Mouse (Mus musculus): ENCODE data around the gene Wfikkn1. TPM values are rescaled to one million over a fixed set of nuclear protein-coding genes. Genes with fewer than 3 reads are reported as not detected.

Wfikkn1 gene
- total and polyA plus RNA-seq, 3 experiments, result 0.19 to 0.53 TPM; not detected in 1

- Histone ChIP-seq H3K79me2 (ENCODE audit: control insufficient read depth, insufficient read depth, low read length, poor library complexity) (peaks cover 29% of the 10 kb centered on the region), H3K9me3 (replicated peaks; ENCODE audit: insufficient read depth, low read length) (no peaks in the 10 kb centered on the region), H3K9ac (ENCODE audit: control insufficient read depth, low read depth, low read length, poor library complexity, severe bottlenecking) (no peak overlapping the region), H3K27ac (ENCODE audit: control insufficient read depth, low read depth, low read length) (no peak overlapping the region), H3K4me3 (ENCODE audit: control insufficient read depth in 1 of 2, insufficient read depth in 1 of 2, low read depth in 2 of 2, low read length in 2 of 2) (no peak overlapping the region), H3K27me3 (ENCODE audit: control insufficient read depth in 1 of 2, insufficient read depth in 2 of 2, low read length in 2 of 2) (no peaks in the 10 kb centered on the region), H3K4me1 (ENCODE audit: control insufficient read depth in 1 of 2, insufficient read depth in 2 of 2, low read length in 2 of 2) (peaks cover 2 to 12% of the 10 kb centered on the region in 2 experiments; a peak in 3 of 4 replicates), H3K36me3 (ENCODE audit: control insufficient read depth in 1 of 2, insufficient read depth in 2 of 2, low read length in 2 of 2) (peaks cover 0 to 2% of the 10 kb centered on the region in 2 experiments; a peak in 2 of 4 replicates)
- no peak for DNase-seq (ENCODE audit: low read depth, low spot score)
- TF ChIP-seq MYC (IDR thresholded peaks at IDR 0.05; ENCODE audit: low read depth, low read length) (no peak), CHD2 (IDR thresholded peaks at IDR 0.05; ENCODE audit: low read length) (no peak), TBP (IDR thresholded peaks at IDR 0.05; ENCODE audit: low read depth, low read length) (no peak), POLR2AphosphoS5 (IDR thresholded peaks at IDR 0.05; ENCODE audit: borderline replicate concordance, low read depth, low read length) (no peak), MYB (IDR thresholded peaks at IDR 0.05; ENCODE audit: low read depth, low read length) (no peak), GABPA (IDR thresholded peaks at IDR 0.05; ENCODE audit: low read depth, low read length) (no peak), HCFC1 (IDR thresholded peaks at IDR 0.05; ENCODE audit: low read depth, low read length) (no peak), ZNF384 (IDR thresholded peaks at IDR 0.05; ENCODE audit: low read depth, low read length) (no peak), POLR2A (IDR thresholded peaks at IDR 0.05; ENCODE audit: control insufficient read depth in 1 of 2, insufficient read depth in 1 of 2, low read depth in 1 of 2, low read length in 2 of 2, poor library complexity in 1 of 2) (no peak; a peak in 2 of 4 replicates), SMC3 (IDR thresholded peaks at IDR 0.05; ENCODE audit: low read depth, low read length) (no peak), TAL1 (IDR thresholded peaks at IDR 0.05; ENCODE audit: low read length) (no peak), SIN3A (IDR thresholded peaks at IDR 0.05; ENCODE audit: low read length) (no peak), KAT2A (conservative IDR thresholded peaks at IDR 0.05; ENCODE audit: low read depth, low read length) (no peak), RAD21 (IDR thresholded peaks at IDR 0.05; ENCODE audit: low read depth, low read length) (no peak), RCOR1 (IDR thresholded peaks at IDR 0.05; ENCODE audit: low read depth, low read length) (no peak), MEF2A (IDR thresholded peaks at IDR 0.05; ENCODE audit: extremely low read depth, insufficient replicate concordance, low read depth, low read length, poor library complexity, severe bottlenecking) (no peak), ZC3H11A (IDR thresholded peaks at IDR 0.05; ENCODE audit: low read depth, low read length) (no peak), MAX (IDR thresholded peaks at IDR 0.05; ENCODE audit: low read length) (no peak), USF1 (IDR thresholded peaks at IDR 0.05; ENCODE audit: low read depth, low read length) (no peak)
Observed at GRCm38 (mm10) chr17:25836397-25837075, 44.1 kb downstream of the Wfikkn1 start.

GRCm38 (mm10) chr17:25835816-25836215 is 44.8 kb downstream of the Wfikkn1 start:
- H3K9ac ChIP-seq (ENCODE audit: control insufficient read depth, low read depth, low read length, poor library complexity, severe bottlenecking), result no peak overlapping the region

More at GRCm38 (mm10) chr17:25835816-25836215, 44.8 kb downstream of the Wfikkn1 start:
- H3K27ac ChIP-seq (ENCODE audit: control insufficient read depth, low read depth, low read length), result no peak overlapping the region
- H3K9me3 ChIP-seq (replicated peaks; ENCODE audit: insufficient read depth, low read length), result no peaks in the 10 kb centered on the region
- TF ChIP-seq ZC3H11A (IDR thresholded peaks at IDR 0.05; ENCODE audit: low read depth, low read length), result no peak
- no peak for TF ChIP-seq USF2 (IDR thresholded peaks at IDR 0.05; ENCODE audit: borderline replicate concordance in 1 of 2, insufficient read depth in 1 of 2, low read depth in 1 of 2, low read length in 2 of 2)
- no peak for TF ChIP-seq E2F4 (IDR thresholded peaks at IDR 0.05; ENCODE audit: borderline replicate concordance, low read depth, low read length)
- TF ChIP-seq POLR2A (IDR thresholded peaks at IDR 0.05; ENCODE audit: control insufficient read depth in 1 of 2, insufficient read depth in 1 of 2, low read depth in 1 of 2, low read length in 2 of 2, poor library complexity in 1 of 2), result no peak
- TF ChIP-seq ETS1 (IDR thresholded peaks at IDR 0.05; ENCODE audit: low read depth, low read length), result no peak
- no peak for TF ChIP-seq NRF1 (IDR thresholded peaks at IDR 0.05; ENCODE audit: insufficient read depth, low read depth, low read length, poor library complexity, severe bottlenecking)
- no peak for TF ChIP-seq MAFK (IDR thresholded peaks at IDR 0.05; ENCODE audit: borderline replicate concordance, low read depth, low read length)
- peaks cover 2 to 18% of the 10 kb centered on the region in 2 experiments; a peak in 3 of 4 replicates for H3K4me1 ChIP-seq (ENCODE audit: control insufficient read depth in 1 of 2, insufficient read depth in 2 of 2, low read length in 2 of 2)
- no peak overlapping the region for H3K4me3 ChIP-seq (ENCODE audit: control insufficient read depth in 1 of 2, insufficient read depth in 1 of 2, low read depth in 2 of 2, low read length in 2 of 2)
- peaks cover 0 to 6% of the 10 kb centered on the region in 2 experiments; a peak in 2 of 4 replicates for H3K36me3 ChIP-seq (ENCODE audit: control insufficient read depth in 1 of 2, insufficient read depth in 2 of 2, low read length in 2 of 2)
- DNase-seq (ENCODE audit: low read depth, low spot score), result no peak
- no peaks in the 10 kb centered on the region for H3K27me3 ChIP-seq (ENCODE audit: control insufficient read depth in 1 of 2, insufficient read depth in 2 of 2, low read length in 2 of 2)
- peaks cover 36% of the 10 kb centered on the region for H3K79me2 ChIP-seq (ENCODE audit: control insufficient read depth, insufficient read depth, low read length, poor library complexity)
